In genomic region chr6:13186836-13187235, GRCm38 (mm10) we compare ENCODE assay signal across 27 mouse cellular contexts. TPM values are rescaled to one million over a fixed set of nuclear protein-coding genes. Genes with fewer than 3 reads are reported as not detected.
"Had no signal": no experiment of that assay in that cellular context is flagged by ENCODE, and none has a peak within 500 bp of the region (broad histone marks: within the 10 kb centered on the region; RNA-seq: fewer than 3 reads in every experiment).

No protein-coding gene starts in this region.

- H3K4me1 ChIP-seq: lung, embryonic 15.5 days; midbrain, embryonic 10.5 days; midbrain, embryonic 12.5 days; neural tube, embryonic 13.5 days; neural tube, embryonic 15.5 days had no signal

- H3K9me3 ChIP-seq: lung, embryonic 15.5 days; midbrain, embryonic 10.5 days; midbrain, embryonic 12.5 days; neural tube, embryonic 13.5 days; neural tube, embryonic 15.5 days had no signal

- H3K36me3 ChIP-seq: lung, embryonic 15.5 days; midbrain, embryonic 10.5 days; midbrain, embryonic 12.5 days; neural tube, embryonic 13.5 days; neural tube, embryonic 15.5 days had no signal

- DNase-seq: lung, adult 18-20 months; lung, postnatal 14 days; lung, postnatal 4 days; midbrain, embryonic 14.5 days; retina, postnatal 1 day; right cerebral cortex, adult 18-20 months; right cerebral cortex, postnatal 25 days; right cerebral cortex, postnatal 4 days; spleen, adult 18-20 months; thymus, adult 18-20 months; thymus, postnatal 25 days; thymus, postnatal 4 days had no signal

- H3K27me3 ChIP-seq: lung, embryonic 15.5 days; midbrain, embryonic 12.5 days; neural tube, embryonic 13.5 days; neural tube, embryonic 15.5 days had no signal

- H3K9ac ChIP-seq: lung, embryonic 15.5 days; midbrain, embryonic 12.5 days; neural tube, embryonic 13.5 days; neural tube, embryonic 15.5 days had no signal

- ATAC-seq: lung, postnatal 0 days had no signal

- H3K4me3 ChIP-seq: lung, embryonic 15.5 days; midbrain, embryonic 10.5 days; midbrain, embryonic 12.5 days; myocyte; neural tube, embryonic 13.5 days; neural tube, embryonic 15.5 days had no signal

- H3K27ac ChIP-seq: lung, embryonic 15.5 days; midbrain, embryonic 10.5 days; midbrain, embryonic 12.5 days; neural tube, embryonic 13.5 days; neural tube, embryonic 15.5 days had no signal

- H3K4me2 ChIP-seq: lung, embryonic 15.5 days; midbrain, embryonic 12.5 days; neural tube, embryonic 13.5 days; neural tube, embryonic 15.5 days had no signal

RNA-seq across cellular contexts. Expression of gene Vwde, which starts 37.9 kb away (rescaled TPM):
- total RNA-seq: megakaryocyte, adult 5-6 weeks; megakaryocyte-erythroid progenitor cell, adult 5-6 weeks had no signal
- polyA plus RNA-seq: liver, embryonic 16.5 days; lung, postnatal 0 days; midbrain, embryonic 12.5 days; myocyte; neural tube, embryonic 11.5 days; neural tube, embryonic 13.5 days; small intestine, adult 2 months; stomach, embryonic 14.5 days; thymus, postnatal 0 days; urinary bladder, adult 2 months had no signal
